Comparison of ENCODE assay signal across 8 mouse cellular contexts in the genomic region with DNA sequence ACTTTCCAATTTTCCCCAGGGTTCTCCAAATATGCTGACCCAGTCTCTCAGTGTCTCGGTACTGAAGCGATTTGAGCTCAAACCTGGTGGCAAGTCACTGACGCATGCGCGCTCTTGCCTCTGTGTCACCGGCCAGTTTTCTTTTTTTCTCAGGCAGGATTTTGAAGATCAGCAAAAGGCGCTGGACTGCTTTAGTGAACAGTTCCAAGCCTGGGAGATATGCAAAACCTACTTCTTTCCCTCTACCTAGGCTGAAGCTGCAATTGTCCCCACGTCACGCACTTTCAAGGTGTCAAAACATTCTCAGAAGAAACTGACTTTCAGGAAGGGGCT. TPM values are rescaled to one million over a fixed set of nuclear protein-coding genes. Genes with fewer than 3 reads are reported as not detected.
DNase-seq lines count a peak whose midpoint lies in the region; ATAC-seq and TF ChIP-seq lines count a peak whose summit lies in the region.

No protein-coding gene starts in this region.

- TF ChIP-seq POLR2A in cortical plate, adult 2 months (IDR thresholded peaks at IDR 0.05; ENCODE audit: extremely low read depth, insufficient read depth, low read length): no peak

- H3K27me3 ChIP-seq in limb, embryonic 11.5 days (ENCODE audit: control insufficient read depth, insufficient read depth, low read length): no peaks in the 10 kb centered on the region; the same call in 1 of the 2 replicates
- peaks cover 17% of the 10 kb centered on the region for H3K27me3 ChIP-seq in midbrain, embryonic 10.5 days (ENCODE audit: low read depth, poor library complexity, severe bottlenecking)

- H3K9me3 ChIP-seq in limb, embryonic 11.5 days (ENCODE audit: control insufficient read depth, low read length): no peaks in the 10 kb centered on the region
- no peaks in the 10 kb centered on the region for H3K9me3 ChIP-seq in midbrain, embryonic 10.5 days (replicated peaks)

- H3K36me3 ChIP-seq in limb, embryonic 11.5 days (ENCODE audit: control insufficient read depth, insufficient read depth, low read length): no peaks in the 10 kb centered on the region
- no peaks in the 10 kb centered on the region for H3K36me3 ChIP-seq in midbrain, embryonic 10.5 days

- peak overlapping the region; percentile 86 for H3K4me2 ChIP-seq in limb, embryonic 11.5 days (ENCODE audit: low read depth, severe bottlenecking)

- no peaks in the 10 kb centered on the region; the same call in 1 of the 2 replicates for H3K4me1 ChIP-seq in cortical plate, adult 2 months (ENCODE audit: control insufficient read depth, insufficient read depth, low read length)
- H3K4me1 ChIP-seq in limb, embryonic 11.5 days (ENCODE audit: control insufficient read depth, insufficient read depth, low read length): no peaks in the 10 kb centered on the region; the same call in 1 of the 2 replicates
- H3K4me1 ChIP-seq in midbrain, embryonic 10.5 days: peaks cover 17% of the 10 kb centered on the region

- WGBS in limb, embryonic 11.5 days: 0% methylated on average over 9 of the region's 9 CpGs
- WGBS in midbrain, embryonic 10.5 days: 0% methylated on average over 9 of the region's 9 CpGs

- peak overlapping the region; percentile 35 for H3K4me3 ChIP-seq in cortical plate, adult 2 months (ENCODE audit: insufficient read depth, low read length)
- peak overlapping the region; percentile 61 for H3K4me3 ChIP-seq in limb, embryonic 11.5 days (ENCODE audit: low read depth, low read length)
- H3K4me3 ChIP-seq in midbrain, embryonic 10.5 days: peak overlapping the region; percentile 76

- ATAC-seq in limb, embryonic 11.5 days (ENCODE audit: insufficient number of reproducible peaks, low FRiP score, low TSS enrichment, low read depth): peak; percentile 20; the same call in 1 of the 2 replicates

- TF ChIP-seq CTCF in cortical plate, adult 2 months (IDR thresholded peaks at IDR 0.05; ENCODE audit: extremely low read depth, insufficient read depth, low read length): no peak

- no peak overlapping the region for H3K27ac ChIP-seq in cortical plate, adult 2 months (ENCODE audit: insufficient read depth, low read length)
- no peak overlapping the region for H3K27ac ChIP-seq in limb, embryonic 11.5 days (replicated peaks; ENCODE audit: low read depth, low read length)
- H3K27ac ChIP-seq in midbrain, embryonic 10.5 days (replicated peaks): peak overlapping the region; percentile 91

- intact Hi-C loops in gastrocnemius, postnatal 14 days (cut with DNase I; ENCODE audit: low total_unique reads): loop anchor here (10.0 kb wide), 2 partner anchors 145 to 165 kb away; no protein-coding TSS in a partner anchor

- H3K9ac ChIP-seq in limb, embryonic 11.5 days (ENCODE audit: low read length): peak overlapping the region; percentile 62

- DNase-seq in ovary, postnatal 10 days (ENCODE audit: low spot score): peak; percentile 11
- no peak for DNase-seq in ovary, adult 18-20 months (ENCODE audit: low spot score)
- peak; percentile 52 for DNase-seq in gastrocnemius, postnatal 14 days
- DNase-seq in hindlimb bud, embryonic 11.5 days (ENCODE audit: extremely low spot score, low read depth, low spot score): peak; percentile 47
- DNase-seq in limb, embryonic 11.5 days (ENCODE audit: low spot score): peak; percentile 66
- DNase-seq in midbrain, embryonic 10.5 days (ENCODE audit: low spot score): no peak
- DNase-seq in skeletal muscle tissue, adult 2 months (ENCODE audit: low read depth, low spot score): peak; percentile 59

RNA-seq across cellular contexts. Expression of gene Vav3, which starts 0.5 kb away (rescaled TPM):
- polyA plus RNA-seq in cortical plate, adult 2 months (2012; rRNA removed): 3.5 and 3.8 TPM in 2 replicates
- total RNA-seq in gastrocnemius, postnatal 14 days (2021): 1 to 10 TPM; 2.9 to 4.6 TPM
- polyA plus RNA-seq in limb, embryonic 11.5 days (2014; fragmentation: Nextera tagmentation; extraction: Ambion mirVana): 3.3 and 3.4 TPM in 2 replicates
- 7.6 and 8.4 TPM in 2 replicates for polyA plus RNA-seq in midbrain, embryonic 10.5 days (2016; fragmentation: Nextera tagmentation; extraction: Ambion mirVana)

Comparison
In these comparisons a context has a peak if more than half of its experiments do, and no peak if none do; other contexts are left out.
1. DNase-seq: peak in ovary, postnatal 10 days (single experiment), gastrocnemius, postnatal 14 days (single experiment), hindlimb bud, embryonic 11.5 days (single experiment), limb, embryonic 11.5 days (single experiment) and skeletal muscle tissue, adult 2 months (single experiment); none in ovary, adult 18-20 months (single experiment) and midbrain, embryonic 10.5 days (single experiment).
2. Peak in every context shown above with its lines, with median percentiles within 50 percentile points of each other: H3K4me3 ChIP-seq.